Mouse (Mus musculus) embryonic facial prominence, embryonic 15.5 days (tissue): ENCODE data around the gene Irx6. TPM values are rescaled to one million over a fixed set of nuclear protein-coding genes. Genes with fewer than 3 reads are reported as not detected.

Experiments used
- ATAC-seq: fragments of 200-750 bp; cut with Nextera tagmentation; 2 replicates; pipeline ENCODE4 v1.8.0; 2017; ENCODE audit warnings: low read depth, moderate TSS enrichment; ENCODE audit not compliant: insufficient number of reproducible peaks, low FRiP score, low TSS enrichment
- H3K27ac ChIP-seq: fragments of 300-500 bp; sonication (generic); replicated peaks from 2 replicates; pipeline ENCODE4 v1.5.1; 2015; ENCODE audit warnings: mild to moderate bottlenecking, inconsistent platforms
- H3K27me3 ChIP-seq: fragments of 300-500 bp; sonication (generic); 2 replicates; pipeline ENCODE4 v1.6.1; 2015; ENCODE audit warnings: inconsistent platforms
- H3K36me3 ChIP-seq: fragments of 300-500 bp; sonication (generic); 2 replicates; pipeline ENCODE4 v1.6.1; 2015; ENCODE audit warnings: mild to moderate bottlenecking, inconsistent platforms
- H3K4me1 ChIP-seq: fragments of 300-500 bp; sonication (generic); 2 replicates; pipeline ENCODE4 v1.6.1; 2015; ENCODE audit warnings: inconsistent platforms
- H3K4me2 ChIP-seq: fragments of 300-500 bp; sonication (generic); replicated peaks from 2 replicates; pipeline ENCODE4 v1.6.1; 2015; ENCODE audit warnings: mild to moderate bottlenecking, inconsistent platforms
- H3K4me3 ChIP-seq: fragments of 300-500 bp; sonication (generic); replicated peaks from 2 replicates; pipeline ENCODE4 v1.5.1; 2015; ENCODE audit warnings: mild to moderate bottlenecking, inconsistent platforms
- H3K9ac ChIP-seq: fragments of 300-500 bp; sonication (generic); 2 replicates; pipeline ENCODE4 v1.6.1; 2015; ENCODE audit warnings: inconsistent platforms
- H3K9me3 ChIP-seq: fragments of 300-500 bp; sonication (generic); replicated peaks from 2 replicates; pipeline ENCODE4 v1.6.1; 2016; ENCODE audit warnings: inconsistent platforms
- WGBS: fragments of 180-500 bp; shearing (Covaris S2); methylation state at CpG from one replicate; pipeline ENCODE4 v1.1.7; 2015; 5-methylcytosine and 5-hydroxymethylcytosine counted together
- polyA plus RNA-seq: library from polyadenylated mRNA; unstranded; fragments of >200 nt; fragmentation: Nextera tagmentation; extraction: Ambion mirVana; gene quantifications from 2 replicates; pipeline ENCODE4 v1.2.1, GENCODE M21; 2015

Irx6 gene
- 0.48 and 0.56 TPM in 2 replicates for polyA plus RNA-seq

GRCm38 (mm10) chr8:92674244-92675128 lies at the start of gene Irx6:
Gene Irx6, plus strand, starts transcription at chr8:92674288.
- Histone ChIP-seq H3K9me3 (no peaks in the 10 kb centered on the region), H3K27ac (no peak within 1 kb of the TSS), H3K4me1 (peaks cover 30% of the 10 kb centered on the region), H3K36me3 (no peaks in the 10 kb centered on the region), H3K4me3 (peak within 1 kb of the TSS; percentile 38), H3K4me2 (peak within 1 kb of the TSS; percentile 71), H3K9ac (no peak within 1 kb of the TSS), H3K27me3 (peaks cover 96% of the 10 kb centered on the region)
- WGBS, result 2% methylated on average over 59 of the region's 62 CpGs
- ATAC-seq, result no peak

GRCm38 (mm10) chr8:92628711-92629650 lies 45.1 kb upstream of the Irx6 start:
- 0 out of 2 replicates have a peak, but pooled peaks have one; percentile 19 for ATAC-seq
- no peak overlapping the region for H3K4me2 ChIP-seq

GRCm38 (mm10) chr8:92633199-92633598 lies 40.9 kb upstream of the Irx6 start:
- H3K36me3 ChIP-seq, result no peaks in the 10 kb centered on the region
- ATAC-seq, result no peak
- no peak overlapping the region for H3K4me3 ChIP-seq
- H3K4me2 ChIP-seq, result no peak overlapping the region
- H3K9ac ChIP-seq, result no peak overlapping the region
- WGBS, result 97% methylated on average over 5 of the region's 5 CpGs
- H3K27ac ChIP-seq, result no peak overlapping the region
- 0 out of 2 replicates have a peak, but pooled peaks cover 7% of the 10 kb centered on the region for H3K4me1 ChIP-seq
- no peaks in the 10 kb centered on the region for H3K9me3 ChIP-seq
- no peaks in the 10 kb centered on the region for H3K27me3 ChIP-seq

More at GRCm38 (mm10) chr8:92628711-92629650, 45.1 kb upstream of the Irx6 start:
- no peaks in the 10 kb centered on the region for H3K27me3 ChIP-seq
- H3K4me3 ChIP-seq, result no peak overlapping the region
- H3K9ac ChIP-seq, result no peak overlapping the region
- H3K9me3 ChIP-seq, result no peaks in the 10 kb centered on the region; the same call in 1 of the 2 replicates
- no peaks in the 10 kb centered on the region for H3K36me3 ChIP-seq
- no peak overlapping the region for H3K27ac ChIP-seq
- H3K4me1 ChIP-seq, result 0 out of 2 replicates have a peak, but pooled peaks cover 7% of the 10 kb centered on the region
- WGBS, result 31% methylated on average over 14 of the region's 14 CpGs

- Histone ChIP-seq H3K9ac (no peak overlapping the region), H3K4me1 (peaks cover 8% of the 10 kb centered on the region; the same call in 1 of the 2 replicates), H3K4me2 (no peak overlapping the region), H3K4me3 (no peak overlapping the region), H3K9me3 (no peaks in the 10 kb centered on the region), H3K27me3 (no peaks in the 10 kb centered on the region; the same call in none of the 2 replicates), H3K36me3 (no peaks in the 10 kb centered on the region), H3K27ac (no peak overlapping the region)
- 43% methylated on average over 8 of the region's 8 CpGs for WGBS
- ATAC-seq, result peak; percentile 65
These were observed 33.3 kb upstream of the Irx6 start for GRCm38 (mm10) chr8:92640820-92641219.

- Histone ChIP-seq H3K27ac (no peak overlapping the region), H3K4me3 (no peak overlapping the region), H3K9me3 (no peaks in the 10 kb centered on the region), H3K9ac (no peak overlapping the region), H3K27me3 (no peaks in the 10 kb centered on the region; the same call in 1 of the 2 replicates), H3K4me1 (no peaks in the 10 kb centered on the region), H3K4me2 (no peak overlapping the region), H3K36me3 (no peaks in the 10 kb centered on the region)
- WGBS, result 62% methylated on average over 2 of the region's 2 CpGs
- no peak for ATAC-seq
These were observed 27.5 kb upstream of the Irx6 start for GRCm38 (mm10) chr8:92646637-92647036.

GRCm38 (mm10) chr8:92664207-92664606 lies 9.9 kb upstream of the Irx6 start:
- Histone ChIP-seq H3K27ac (no peak overlapping the region), H3K4me1 (no peaks in the 10 kb centered on the region), H3K27me3 (peaks cover under 1% of the 10 kb centered on the region; the same call in 1 of the 2 replicates), H3K36me3 (no peaks in the 10 kb centered on the region), H3K9me3 (no peaks in the 10 kb centered on the region), H3K4me2 (no peak overlapping the region), H3K9ac (no peak overlapping the region), H3K4me3 (no peak overlapping the region)
- ATAC-seq, result no peak
- WGBS, result 22% methylated on average over 4 of the region's 4 CpGs

GRCm38 (mm10) chr8:92670236-92670635 lies 3.9 kb upstream of the Irx6 start:
- no peak overlapping the region for H3K4me3 ChIP-seq
- 43% methylated on average over 11 of the region's 11 CpGs for WGBS
- no peak overlapping the region for H3K4me2 ChIP-seq
- no peaks in the 10 kb centered on the region for H3K9me3 ChIP-seq
- H3K4me1 ChIP-seq, result peaks cover 23% of the 10 kb centered on the region
- H3K36me3 ChIP-seq, result no peaks in the 10 kb centered on the region
- no peak overlapping the region for H3K9ac ChIP-seq
- no peak for ATAC-seq
- peaks cover 56% of the 10 kb centered on the region for H3K27me3 ChIP-seq
- no peak overlapping the region for H3K27ac ChIP-seq

GRCm38 (mm10) chr8:92670656-92671195 lies 3.4 kb upstream of the Irx6 start:
- ATAC-seq, result no peak
- Histone ChIP-seq H3K4me1 (peaks cover 23% of the 10 kb centered on the region), H3K9me3 (no peaks in the 10 kb centered on the region), H3K4me2 (no peak overlapping the region), H3K9ac (no peak overlapping the region), H3K27ac (no peak overlapping the region), H3K36me3 (no peaks in the 10 kb centered on the region), H3K27me3 (peaks cover 61% of the 10 kb centered on the region), H3K4me3 (no peak overlapping the region)
- 49% methylated on average over 12 of the region's 12 CpGs for WGBS

GRCm38 (mm10) chr8:92671892-92672291 lies 2.2 kb upstream of the Irx6 start:
- H3K27ac ChIP-seq, result no peak overlapping the region
- H3K4me3 ChIP-seq, result no peak overlapping the region
- peaks cover 73% of the 10 kb centered on the region for H3K27me3 ChIP-seq
- no peaks in the 10 kb centered on the region for H3K36me3 ChIP-seq
- 71% methylated on average over 4 of the region's 4 CpGs for WGBS
- peaks cover 23% of the 10 kb centered on the region for H3K4me1 ChIP-seq
- no peak overlapping the region for H3K9ac ChIP-seq
- no peak for ATAC-seq
- H3K9me3 ChIP-seq, result no peaks in the 10 kb centered on the region
- no peak overlapping the region for H3K4me2 ChIP-seq

- Histone ChIP-seq H3K9ac (no peak overlapping the region), H3K4me2 (peak overlapping the region; percentile 71), H3K9me3 (no peaks in the 10 kb centered on the region), H3K36me3 (no peaks in the 10 kb centered on the region), H3K27me3 (peaks cover 85% of the 10 kb centered on the region), H3K27ac (no peak overlapping the region), H3K4me1 (peaks cover 27% of the 10 kb centered on the region), H3K4me3 (peak overlapping the region; percentile 38)
- no peak for ATAC-seq
- 6% methylated on average over 11 of the region's 11 CpGs for WGBS
These were observed 987 bp upstream of the Irx6 start for GRCm38 (mm10) chr8:92673101-92673500.
